Mouse (Mus musculus) midbrain, embryonic 15.5 days (tissue): Measurements from ENCODE around the gene Rpap1. TPM values are rescaled to one million over a fixed set of nuclear protein-coding genes. Genes with fewer than 3 reads are reported as not detected.
A peak's percentile ranks its signal among the peaks of the same experiment; 100 is the strongest.

Experiments used
- ATAC-seq: fragments of 200-750 bp; cut with Nextera tagmentation; replicated peaks from 2 replicates; pipeline ENCODE4 v1.8.0; 2017; ENCODE audit warnings: moderate TSS enrichment
- H3K27ac ChIP-seq: fragments of 300-500 bp; sonication (generic); 2 replicates; pipeline ENCODE4 v1.5.1; 2015; ENCODE audit warnings: mild to moderate bottlenecking, inconsistent platforms
- H3K27me3 ChIP-seq: fragments of 300-500 bp; sonication (generic); replicated peaks from 2 replicates; pipeline ENCODE4 v1.6.1; 2015; ENCODE audit warnings: inconsistent platforms
- H3K36me3 ChIP-seq: fragments of 300-500 bp; sonication (generic); replicated peaks from 2 replicates; pipeline ENCODE4 v1.6.1; 2015; ENCODE audit warnings: inconsistent platforms
- H3K4me1 ChIP-seq: fragments of 300-500 bp; sonication (generic); 2 replicates; pipeline ENCODE4 v1.6.1; 2015; ENCODE audit warnings: inconsistent platforms
- H3K4me2 ChIP-seq: fragments of 300-500 bp; sonication (generic); 2 replicates; pipeline ENCODE4 v1.6.1; 2015; ENCODE audit warnings: inconsistent platforms, mild to moderate bottlenecking, moderate library complexity
- H3K4me3 ChIP-seq: fragments of 300-500 bp; sonication (generic); 2 replicates; pipeline ENCODE4 v1.5.1; 2015; ENCODE audit warnings: mild to moderate bottlenecking, inconsistent platforms
- H3K9ac ChIP-seq: fragments of 300-500 bp; sonication (generic); 2 replicates; pipeline ENCODE4 v1.6.1; 2015; ENCODE audit warnings: mild to moderate bottlenecking, inconsistent platforms
- H3K9me3 ChIP-seq: fragments of 300-500 bp; sonication (generic); 2 replicates; pipeline ENCODE4 v1.6.1; 2016; ENCODE audit warnings: inconsistent platforms
- WGBS: fragments of 180-500 bp; shearing (Covaris S2); methylation state at CpG from one replicate; pipeline ENCODE4 v1.1.7; 2015; ENCODE audit warnings: mixed read lengths; 5-methylcytosine and 5-hydroxymethylcytosine counted together
- polyA plus RNA-seq: library from polyadenylated mRNA; unstranded; fragments of >200 nt; fragmentation: Nextera tagmentation; extraction: Ambion mirVana; gene quantifications from 2 replicates; pipeline ENCODE4 v1.2.1, GENCODE M21; 2015

The Rpap1 gene
- polyA plus RNA-seq, 1 experiment from 2014 or later = 21.3 TPM

DNA sequence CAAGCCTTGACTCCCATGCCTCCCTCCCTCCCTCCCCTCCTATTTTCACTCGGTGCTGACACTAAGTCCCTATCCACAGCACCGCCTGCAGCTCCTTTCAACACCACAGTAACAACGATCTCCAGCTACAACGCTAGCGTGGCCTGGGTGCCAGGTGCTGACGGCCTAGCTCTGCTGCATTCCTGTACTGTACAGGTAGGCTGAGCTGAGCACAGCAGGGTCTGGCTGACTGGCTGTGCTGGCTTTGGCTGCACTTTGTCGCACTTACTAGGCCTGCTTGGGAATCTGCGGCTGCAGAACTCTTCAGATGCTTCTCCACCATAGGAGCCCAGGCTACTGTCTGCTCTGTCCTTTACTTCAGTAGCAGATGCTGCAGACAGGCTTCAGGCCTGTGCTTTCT, 18.2 kb upstream of the Rpap1 start:
- no peak for ATAC-seq
- Histone ChIP-seq H3K4me1 (peaks cover 34% of the 10 kb centered on the region), H3K9me3 (no peaks in the 10 kb centered on the region), H3K27me3 (peaks cover 3% of the 10 kb centered on the region; the same call in 1 of the 2 replicates), H3K9ac (no peak overlapping the region), H3K27ac (no peak overlapping the region), H3K4me3 (no peak overlapping the region), H3K36me3 (no peaks in the 10 kb centered on the region), H3K4me2 (no peak overlapping the region)
- WGBS = 51% methylated on average over 8 of the region's 8 CpGs

DNA sequence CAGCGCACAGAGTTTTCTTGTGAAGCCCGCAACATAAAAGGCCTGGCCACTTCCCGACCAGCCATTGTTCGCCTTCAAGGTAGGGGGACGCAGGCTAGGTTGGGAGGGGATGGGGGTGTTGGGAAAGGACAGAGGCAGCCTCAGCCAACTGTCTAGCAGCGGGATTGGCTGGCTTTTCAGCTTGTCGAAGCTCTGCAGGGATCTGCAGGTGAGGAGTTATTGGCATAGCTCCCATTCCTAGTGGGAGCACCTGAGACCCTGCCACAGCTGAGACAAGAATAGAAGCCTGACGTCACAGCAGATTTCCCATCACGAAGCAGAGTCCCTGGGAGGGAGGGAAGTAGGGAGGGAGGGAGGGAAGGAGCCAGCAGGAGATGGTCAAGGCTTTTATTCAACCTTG, 17.4 kb upstream of the Rpap1 start:
- Histone ChIP-seq H3K36me3 (no peaks in the 10 kb centered on the region), H3K4me1 (peaks cover 41% of the 10 kb centered on the region), H3K27ac (no peak overlapping the region), H3K4me3 (no peak overlapping the region), H3K9me3 (no peaks in the 10 kb centered on the region), H3K4me2 (no peak overlapping the region), H3K9ac (no peak overlapping the region), H3K27me3 (peaks cover 3% of the 10 kb centered on the region; the same call in 1 of the 2 replicates)
- ATAC-seq = no peak
- WGBS = 18% methylated on average over 9 of the region's 9 CpGs

DNA sequence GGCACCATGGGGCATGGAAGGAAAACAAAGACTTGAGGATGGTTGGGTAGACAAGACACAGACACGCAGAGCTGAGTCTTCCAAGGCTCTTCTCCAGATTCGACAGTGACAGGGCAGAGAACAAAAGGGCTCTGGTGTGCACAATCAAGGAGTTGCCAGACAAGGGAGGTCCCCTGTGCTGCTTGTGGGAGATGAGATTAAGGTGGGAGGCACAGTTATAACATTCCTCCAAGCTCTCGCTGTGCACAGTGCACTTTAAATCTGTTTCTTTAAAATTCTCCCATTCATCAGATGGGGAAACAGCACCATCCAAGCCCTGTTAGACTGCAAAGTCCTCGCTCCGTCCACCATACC, 16.9 kb upstream of the Rpap1 start:
- H3K9me3 ChIP-seq = no peaks in the 10 kb centered on the region
- no peak for ATAC-seq
- no peaks in the 10 kb centered on the region for H3K36me3 ChIP-seq
- WGBS = 33% methylated on average over 5 of the region's 5 CpGs
- H3K4me2 ChIP-seq = no peak overlapping the region
- no peak overlapping the region for H3K4me3 ChIP-seq
- peaks cover 41% of the 10 kb centered on the region for H3K4me1 ChIP-seq
- peaks cover 3% of the 10 kb centered on the region; the same call in 1 of the 2 replicates for H3K27me3 ChIP-seq
- H3K9ac ChIP-seq = no peak overlapping the region
- no peak overlapping the region for H3K27ac ChIP-seq

DNA sequence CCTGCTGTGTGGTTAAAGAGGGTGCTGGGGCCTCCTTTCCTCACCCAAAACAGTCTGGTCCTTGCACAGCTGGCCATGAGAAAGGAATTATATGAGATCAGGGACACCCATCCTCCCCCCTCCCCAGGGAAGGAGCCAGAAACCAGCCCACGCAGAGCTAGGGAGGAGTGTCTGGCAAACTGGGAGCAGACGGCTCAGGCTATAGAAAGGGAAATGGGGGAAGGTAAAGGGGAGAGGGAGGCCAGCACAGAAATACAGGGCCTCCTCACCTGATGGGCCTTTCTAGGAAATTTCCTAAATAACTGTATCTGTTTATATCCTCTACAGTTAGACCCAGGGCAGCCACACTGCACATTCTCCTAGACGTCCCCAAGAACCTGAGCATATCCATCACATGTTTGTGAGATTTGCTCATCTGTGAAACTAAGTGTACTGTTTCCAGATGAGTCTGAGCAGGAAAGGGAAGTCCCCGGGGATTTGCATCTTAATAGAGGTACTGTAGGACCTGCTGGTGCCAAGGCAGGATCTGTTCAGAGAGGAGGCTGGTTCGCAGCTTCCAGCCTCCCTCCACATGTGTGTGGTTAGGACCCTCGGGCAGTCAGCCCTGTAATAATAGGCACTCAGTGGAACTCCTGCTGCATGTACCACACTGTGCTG, 16.4 kb upstream of the Rpap1 start:
- no peak overlapping the region for H3K9ac ChIP-seq
- no peak for ATAC-seq
- H3K4me2 ChIP-seq = no peak overlapping the region
- H3K4me3 ChIP-seq = no peak overlapping the region
- peaks cover 3% of the 10 kb centered on the region; the same call in 1 of the 2 replicates for H3K27me3 ChIP-seq
- peaks cover 45% of the 10 kb centered on the region for H3K4me1 ChIP-seq
- no peaks in the 10 kb centered on the region for H3K36me3 ChIP-seq
- H3K9me3 ChIP-seq = no peaks in the 10 kb centered on the region
- no peak overlapping the region for H3K27ac ChIP-seq
- 10% methylated on average over 6 of the region's 6 CpGs for WGBS

DNA sequence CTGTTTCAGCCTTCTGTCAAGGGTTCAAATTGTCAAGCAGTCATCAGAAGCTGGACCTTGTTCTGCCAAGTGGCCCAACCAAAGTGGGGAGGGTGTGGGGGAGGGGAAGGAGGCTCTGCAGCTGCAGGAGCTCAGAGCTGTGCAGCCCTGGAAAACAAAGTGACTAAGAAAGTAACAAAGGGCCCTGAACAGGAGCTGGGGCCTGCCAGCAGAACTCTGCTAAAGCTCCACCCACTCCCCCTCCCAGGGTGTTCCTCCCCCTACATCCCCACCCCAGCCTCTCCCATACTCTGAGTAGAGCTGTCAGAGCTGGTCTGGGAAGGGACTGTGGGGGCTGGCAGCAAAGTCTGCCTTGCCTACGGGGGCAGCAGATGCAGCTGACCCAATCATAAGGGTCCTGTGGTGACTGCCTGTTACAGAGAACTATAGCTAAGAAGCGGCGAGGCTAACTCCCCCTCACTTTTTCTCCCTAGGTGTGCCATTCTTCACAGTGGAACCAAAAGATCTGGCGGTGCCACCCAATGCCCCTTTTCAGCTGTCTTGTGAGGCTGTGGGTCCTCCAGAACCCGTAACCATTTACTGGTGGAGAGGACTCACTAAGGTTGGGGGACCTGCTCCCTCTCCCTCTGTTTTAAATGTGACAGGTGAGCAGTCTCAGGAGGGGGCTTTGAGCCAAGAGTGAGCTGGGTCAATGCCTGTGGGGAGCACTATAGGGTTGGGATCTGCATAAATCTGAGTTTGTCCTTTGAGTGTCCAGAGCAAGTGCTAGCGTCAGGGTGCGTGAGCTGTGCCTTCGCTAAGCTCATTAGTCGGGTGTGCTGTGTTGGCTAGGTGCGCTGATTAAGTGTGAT, 15.7 kb upstream of the Rpap1 start:
- Histone ChIP-seq H3K4me2 (no peak overlapping the region), H3K36me3 (no peaks in the 10 kb centered on the region), H3K4me3 (no peak overlapping the region), H3K27ac (no peak overlapping the region), H3K9me3 (no peaks in the 10 kb centered on the region), H3K27me3 (peaks cover 10% of the 10 kb centered on the region), H3K9ac (no peak overlapping the region), H3K4me1 (peaks cover 45% of the 10 kb centered on the region)
- 22% methylated on average over 10 of the region's 10 CpGs for WGBS
- ATAC-seq = 0 out of 2 replicates have a peak, but pooled peaks have one; percentile 22

DNA sequence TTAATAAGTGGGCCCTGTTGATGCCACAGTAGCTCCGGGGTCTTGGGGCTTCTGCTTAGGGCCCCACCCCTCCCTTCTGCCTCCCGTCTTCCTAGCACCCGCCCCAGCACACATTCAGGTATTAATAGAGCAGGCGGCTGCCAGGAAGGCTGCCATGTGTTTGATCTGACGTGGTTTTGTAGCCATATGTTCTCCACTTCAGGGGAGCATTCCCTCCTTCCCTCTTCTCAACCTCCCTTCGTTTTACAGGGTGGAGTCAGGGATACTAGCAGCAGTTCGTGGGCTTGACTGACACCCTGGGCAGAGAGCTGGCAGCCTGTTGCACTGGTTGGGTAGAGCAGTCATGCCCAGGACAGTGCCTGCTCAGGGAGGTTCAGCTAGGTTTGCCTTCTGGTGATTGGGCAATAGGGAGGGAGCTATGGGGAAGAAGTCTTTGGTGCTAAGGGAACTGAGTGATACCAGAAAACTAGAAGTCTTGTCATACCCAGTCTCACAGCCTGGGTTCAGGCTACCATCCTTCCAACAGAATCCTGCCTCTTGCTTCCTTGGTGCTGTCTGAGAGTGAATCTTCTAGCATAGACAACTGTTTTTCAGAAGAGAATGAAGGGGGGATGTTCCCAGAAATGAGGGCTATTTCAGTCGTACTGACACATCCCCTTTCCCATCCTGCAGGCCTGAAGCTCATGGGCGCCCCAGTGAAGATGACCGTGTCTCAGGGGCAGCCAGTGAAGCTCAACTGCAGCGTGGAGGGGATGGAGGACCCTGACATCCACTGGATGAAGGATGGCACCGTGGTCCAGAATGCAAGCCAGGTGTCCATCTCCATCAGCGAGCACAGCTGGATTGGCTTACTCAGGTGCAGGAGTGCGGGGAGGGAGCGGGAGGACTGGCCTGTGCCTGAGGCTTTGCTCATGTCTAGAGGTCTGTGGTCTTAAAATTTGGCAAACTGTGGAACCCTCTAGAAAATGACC, 13.8 kb upstream of the Rpap1 start:
- peak overlapping the region; percentile 87; the same call in 1 of the 2 replicates for H3K9ac ChIP-seq
- H3K4me2 ChIP-seq = peak overlapping the region; percentile 96
- H3K4me3 ChIP-seq = peak overlapping the region; percentile 89
- ATAC-seq = no peak
- peaks cover 45% of the 10 kb centered on the region for H3K4me1 ChIP-seq
- no peaks in the 10 kb centered on the region for H3K36me3 ChIP-seq
- 47% methylated on average over 15 of the region's 15 CpGs for WGBS
- H3K27ac ChIP-seq = no peak overlapping the region
- H3K27me3 ChIP-seq = peaks cover 19% of the 10 kb centered on the region
- H3K9me3 ChIP-seq = no peaks in the 10 kb centered on the region

DNA sequence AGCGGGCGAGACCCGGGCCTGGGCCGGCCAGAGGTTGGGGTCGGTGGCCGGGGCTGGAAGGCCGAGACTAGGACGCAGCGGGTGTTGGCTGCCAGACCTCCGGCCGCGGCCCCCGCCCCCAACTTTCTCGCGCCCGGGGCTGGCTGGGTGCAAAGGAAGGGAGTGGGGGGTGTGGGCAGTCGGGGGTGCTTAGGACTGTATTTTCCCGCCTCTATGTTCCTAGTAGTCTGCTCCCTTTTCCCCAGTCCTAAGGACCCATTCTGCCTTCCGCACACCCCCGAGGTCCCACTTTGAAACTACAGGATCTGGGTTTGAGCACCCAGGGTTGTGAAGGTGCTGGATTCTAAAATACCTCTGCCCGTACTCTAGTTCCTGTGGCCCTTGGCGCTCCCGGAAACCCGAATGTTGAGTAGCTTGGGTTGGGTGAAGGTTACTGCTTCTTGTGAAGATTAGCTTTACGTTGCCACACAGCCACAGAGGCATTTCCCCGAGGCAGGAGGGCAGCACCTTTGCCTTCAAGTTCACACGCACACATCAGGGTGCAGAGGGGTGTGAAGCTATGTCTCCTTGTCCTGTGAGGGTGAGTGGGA, 12.7 kb upstream of the Rpap1 start:
- peak overlapping the region; percentile 87 for H3K9ac ChIP-seq
- no peaks in the 10 kb centered on the region for H3K36me3 ChIP-seq
- ATAC-seq = peak; percentile 60
- H3K4me3 ChIP-seq = peak overlapping the region; percentile 89
- peaks cover 42% of the 10 kb centered on the region for H3K4me1 ChIP-seq
- WGBS = 1% methylated on average over 18 of the region's 27 CpGs
- H3K9me3 ChIP-seq = no peaks in the 10 kb centered on the region
- peak overlapping the region; percentile 1; the same call in 1 of the 2 replicates for H3K27ac ChIP-seq
- peak overlapping the region; percentile 96 for H3K4me2 ChIP-seq
- peaks cover 19% of the 10 kb centered on the region for H3K27me3 ChIP-seq

DNA sequence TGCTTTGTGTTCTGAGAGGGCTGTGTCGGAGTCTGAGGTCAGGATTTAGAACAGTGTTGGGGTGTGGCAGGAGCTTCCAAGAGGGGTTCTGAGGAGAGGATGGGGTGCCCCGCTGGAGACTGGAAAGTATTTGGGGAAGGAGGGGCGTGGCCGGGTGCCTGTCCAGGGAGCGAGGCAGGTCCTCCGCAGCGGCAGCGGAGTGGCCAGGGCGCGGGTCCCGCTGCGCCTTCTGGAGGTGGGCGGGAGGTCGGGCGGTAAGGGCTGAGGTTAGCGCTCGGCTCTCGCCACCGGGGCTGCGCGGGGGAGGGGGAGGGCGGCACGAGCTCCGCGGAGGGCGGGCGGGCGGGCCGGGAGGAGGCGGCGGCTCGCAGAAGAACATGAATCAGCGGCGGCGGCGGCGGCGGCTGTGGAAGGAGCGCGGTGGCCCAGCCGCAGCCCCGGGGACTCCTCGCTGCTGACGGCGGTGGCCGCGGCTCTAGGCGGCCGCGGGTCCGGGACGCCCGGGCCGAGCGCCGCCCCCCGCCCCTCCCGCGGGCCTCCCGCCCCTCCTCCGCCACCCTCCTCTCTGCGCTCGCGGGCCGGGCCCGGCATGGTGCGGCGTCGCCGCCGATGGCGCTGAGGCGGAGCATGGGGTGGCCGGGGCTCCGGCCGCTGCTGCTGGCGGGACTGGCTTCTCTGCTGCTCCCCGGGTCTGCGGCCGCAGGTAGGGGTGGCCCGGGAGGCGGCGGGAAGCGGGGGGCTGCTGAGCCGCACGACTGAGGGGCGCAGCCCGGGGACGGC, 12.0 kb upstream of the Rpap1 start:
- Histone ChIP-seq H3K36me3 (no peaks in the 10 kb centered on the region), H3K9me3 (no peaks in the 10 kb centered on the region), H3K27me3 (peaks cover 19% of the 10 kb centered on the region), H3K4me1 (peaks cover 37% of the 10 kb centered on the region), H3K9ac (peak overlapping the region; percentile 87), H3K27ac (peak overlapping the region; percentile 1; the same call in 1 of the 2 replicates), H3K4me2 (peak overlapping the region; percentile 96), H3K4me3 (peak overlapping the region; percentile 89)
- 1% methylated on average over 57 of the region's 89 CpGs for WGBS
- ATAC-seq = peak; percentile 72

DNA sequence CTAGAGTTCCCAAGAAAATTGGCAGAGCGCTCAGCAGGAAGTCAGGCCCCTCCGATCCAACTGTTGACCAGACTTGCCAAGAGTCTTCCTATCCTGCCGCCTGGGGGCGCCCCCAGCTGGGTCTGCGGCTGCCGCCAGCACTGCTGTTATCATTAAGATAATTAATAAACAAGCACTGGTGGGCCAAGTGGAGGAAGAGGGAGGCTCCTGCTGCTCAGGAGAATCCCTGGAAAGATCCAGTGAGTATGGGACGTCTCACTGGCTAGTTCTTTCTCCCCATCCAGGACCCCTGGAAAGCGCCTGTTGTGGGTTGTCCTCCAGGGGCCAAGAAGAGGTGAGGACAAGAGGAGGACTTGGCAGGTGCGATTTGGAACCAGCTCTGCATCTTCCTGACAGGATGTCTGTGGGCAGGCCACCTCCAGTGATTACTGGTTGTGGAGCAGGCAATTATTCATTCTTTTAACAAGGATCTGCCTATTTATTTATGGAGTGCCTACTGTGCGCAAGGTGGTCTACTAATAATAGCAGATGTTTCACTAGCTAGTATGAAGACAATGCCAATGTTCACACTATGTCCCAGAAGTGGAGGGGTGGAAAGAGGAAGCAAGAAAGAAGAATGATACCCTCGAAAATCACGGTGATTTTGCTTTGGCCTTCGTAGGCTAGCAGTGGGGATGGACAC, 11.1 kb upstream of the Rpap1 start:
- no peaks in the 10 kb centered on the region for H3K36me3 ChIP-seq
- H3K27ac ChIP-seq = no peak overlapping the region
- H3K27me3 ChIP-seq = peaks cover 19% of the 10 kb centered on the region
- 11% methylated on average over 13 of the region's 13 CpGs for WGBS
- peaks cover 28% of the 10 kb centered on the region for H3K4me1 ChIP-seq
- no peak for ATAC-seq
- H3K9ac ChIP-seq = no peak overlapping the region
- H3K4me2 ChIP-seq = peak overlapping the region; percentile 96; the same call in 1 of the 2 replicates
- peak overlapping the region; percentile 89; the same call in 1 of the 2 replicates for H3K4me3 ChIP-seq
- H3K9me3 ChIP-seq = no peaks in the 10 kb centered on the region

DNA sequence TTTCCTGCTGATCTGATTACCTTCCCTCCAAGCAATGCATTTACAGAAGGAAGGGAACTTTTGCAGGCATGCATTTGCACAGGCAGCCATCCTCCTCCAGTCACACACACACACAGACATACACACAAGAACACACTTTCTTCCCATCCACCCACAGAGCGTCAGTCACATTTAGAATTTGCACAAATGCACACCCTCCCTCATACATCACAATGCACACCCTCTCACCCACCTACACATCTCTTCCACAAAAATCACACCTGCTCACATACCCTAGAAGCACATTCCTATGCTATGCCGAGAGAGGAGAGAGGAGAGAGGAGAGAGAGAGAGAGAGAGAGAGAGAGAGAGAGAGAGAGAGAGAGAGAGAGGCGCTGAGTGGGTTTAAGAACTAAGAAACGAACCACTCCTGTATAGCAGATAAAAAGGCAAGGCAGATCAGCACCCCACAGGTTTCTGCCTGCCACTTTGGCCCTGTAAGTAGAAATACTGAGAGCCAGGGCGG, 10.0 kb upstream of the Rpap1 start, which contains the start of gene Tyro3:
TSS of gene Tyro3 (plus strand) at position 455 of the 505 bp plus-strand sequence.
- H3K4me3 ChIP-seq = no peak within 1 kb of the TSS
- no peaks in the 10 kb centered on the region for H3K9me3 ChIP-seq
- no peak within 1 kb of the TSS for H3K9ac ChIP-seq
- H3K36me3 ChIP-seq = no peaks in the 10 kb centered on the region
- 60% methylated on average over 5 of the region's 5 CpGs for WGBS
- H3K27me3 ChIP-seq = peaks cover 19% of the 10 kb centered on the region
- no peak within 1 kb of the TSS for H3K4me2 ChIP-seq
- H3K27ac ChIP-seq = no peak within 1 kb of the TSS
- ATAC-seq = no peak
- peaks cover 17% of the 10 kb centered on the region for H3K4me1 ChIP-seq
